11 mouse cellular contexts compared by ENCODE assay signal in the genomic region with DNA sequence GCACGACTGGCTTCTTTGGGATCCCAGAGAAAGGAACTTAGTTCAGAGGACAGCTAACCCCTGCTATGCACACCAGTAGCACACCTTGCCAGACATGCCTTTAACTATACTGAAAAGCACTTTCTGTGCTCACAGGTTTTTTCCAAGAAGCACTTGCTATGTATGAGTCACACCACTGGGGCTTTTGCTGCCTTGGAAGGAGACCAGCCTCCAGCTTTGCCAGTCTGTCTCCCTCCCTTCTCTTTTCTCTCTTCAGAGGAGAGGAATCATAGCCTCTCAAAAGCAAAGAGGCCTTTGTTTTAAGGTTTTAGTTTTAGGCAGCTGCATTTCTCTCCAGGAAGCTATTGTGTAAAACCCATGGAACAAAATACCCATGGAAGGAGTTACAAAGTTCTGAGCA. TPM values are rescaled to one million over a fixed set of nuclear protein-coding genes. Genes with fewer than 3 reads are reported as not detected.
DNase-seq lines count a peak whose midpoint lies in the region; ATAC-seq and TF ChIP-seq lines count a peak whose summit lies in the region.
"Had no signal": no experiment of that assay in that cellular context is flagged by ENCODE, and none has a peak within 500 bp of the region (broad histone marks: within the 10 kb centered on the region; RNA-seq: fewer than 3 reads in every experiment).

No protein-coding gene starts in this region.

- peak; percentile 46 to 65 for DNase-seq in adrenal gland, adult (ENCODE audit: inconsistent age in 2 of 2, low spot score in 1 of 2)
- no peak for DNase-seq in adrenal gland, adult 18-20 months (ENCODE audit: low spot score in 2 of 2)
- peak; percentile 21 to 39 for DNase-seq in heart, adult 2 months
- DNase-seq in heart, postnatal 25 days (ENCODE audit: low spot score), result no peak
- DNase-seq in lung, postnatal 0 days (ENCODE audit: low spot score), result peak; percentile 78
- DNase-seq in lung, postnatal 10 days, result no peak
- peak; percentile 68 to 76 for DNase-seq in right cerebral cortex, postnatal 10 days (ENCODE audit: low spot score in 2 of 2)
- no peak for DNase-seq in kidney, adult 11 months

- no peak overlapping the region for H3K9ac ChIP-seq in heart, adult 2 months (ENCODE audit: low read depth, low read length)
- H3K9ac ChIP-seq in lung, postnatal 0 days (replicated peaks; ENCODE audit: low read depth), result no peak overlapping the region
- H3K9ac ChIP-seq: hindbrain, embryonic 13.5 days; liver, embryonic 14.5 days; midbrain, embryonic 12.5 days had no signal

- no peaks in the 10 kb centered on the region for H3K4me1 ChIP-seq in heart, adult 2 months (ENCODE audit: control insufficient read depth, insufficient read depth, low read length)
- H3K4me1 ChIP-seq in lung, postnatal 0 days (ENCODE audit: insufficient read depth, low read depth, low read length), result no peaks in the 10 kb centered on the region

- no peak for TF ChIP-seq POLR2A in heart, adult 2 months (IDR thresholded peaks at IDR 0.05; ENCODE audit: insufficient read depth, low read depth, low read length)

- no peak overlapping the region for H3K4me2 ChIP-seq in lung, postnatal 0 days (replicated peaks; ENCODE audit: low read depth, low read length)
- H3K4me2 ChIP-seq: hindbrain, embryonic 13.5 days; midbrain, embryonic 12.5 days had no signal

- H3K4me3 ChIP-seq in heart, adult 2 months, result no peak overlapping the region
- no peak overlapping the region for H3K4me3 ChIP-seq in lung, postnatal 0 days (ENCODE audit: low read depth, low read length)
- H3K4me3 ChIP-seq: hindbrain, embryonic 13.5 days; midbrain, embryonic 12.5 days had no signal

- no peak for TF ChIP-seq CTCF in heart, adult 2 months (IDR thresholded peaks at IDR 0.05)
- TF ChIP-seq CTCF in lung, postnatal 0 days (IDR thresholded peaks at IDR 0.05), result no peak

- H3K36me3 ChIP-seq in heart, adult 2 months (ENCODE audit: control insufficient read depth, insufficient read depth, low read length), result no peaks in the 10 kb centered on the region
- H3K36me3 ChIP-seq in lung, postnatal 0 days (ENCODE audit: insufficient read depth, low read length), result no peaks in the 10 kb centered on the region
- H3K36me3 ChIP-seq: midbrain, embryonic 12.5 days had no signal

- H3K27ac ChIP-seq in heart, adult 2 months, result no peak overlapping the region
- no peak overlapping the region for H3K27ac ChIP-seq in lung, postnatal 0 days (ENCODE audit: low read length)
- H3K27ac ChIP-seq: hindbrain, embryonic 13.5 days; liver, embryonic 14.5 days; midbrain, embryonic 12.5 days had no signal

- intact Hi-C loops in heart, adult 2 months (cut with DNase I), result no loop called here
- intact Hi-C loops in heart, postnatal 25 days (cut with DNase I), result no loop called here

- 62% methylated on average over 1 of the region's 1 CpGs for WGBS in heart, adult 2 months
- 44% methylated on average over 1 of the region's 1 CpGs for WGBS in lung, postnatal 0 days

- H3K9me3 ChIP-seq in lung, postnatal 0 days (ENCODE audit: low read length), result no peaks in the 10 kb centered on the region
- H3K9me3 ChIP-seq: hindbrain, embryonic 13.5 days; midbrain, embryonic 12.5 days had no signal

- no peak for TF ChIP-seq EP300 in heart, adult 2 months (IDR thresholded peaks at IDR 0.05; ENCODE audit: insufficient read depth, low read depth, low read length)
- TF ChIP-seq EP300 in lung, postnatal 0 days (IDR thresholded peaks at IDR 0.05), result no peak

- H3K27me3 ChIP-seq in heart, adult 2 months (ENCODE audit: control insufficient read depth, insufficient read depth, low read length), result no peaks in the 10 kb centered on the region
- H3K27me3 ChIP-seq in lung, postnatal 0 days (replicated peaks; ENCODE audit: insufficient read depth, low read length), result no peaks in the 10 kb centered on the region
- H3K27me3 ChIP-seq: hindbrain, embryonic 13.5 days; midbrain, embryonic 12.5 days had no signal

- peak; percentile 81 for ATAC-seq in lung, postnatal 0 days

- H3K79me2 ChIP-seq in heart, adult 2 months (replicated peaks; ENCODE audit: control insufficient read depth, insufficient read depth, low read length), result no peaks in the 10 kb centered on the region

RNA-seq across cellular contexts. Expression of a gene that starts 11.5 kb away (rescaled TPM):
- 10 to 100 TPM; 35.1 to 85.9 TPM for total RNA-seq in adrenal gland, adult 18-20 months (2021)
- total RNA-seq in heart, adult 2 months (2021), result 10 to 100 TPM; 42.9 to 64.1 TPM
- 95.2 and 122 TPM in 2 replicates for polyA plus RNA-seq in heart, adult 2 months (2012; rRNA removed)
- total RNA-seq in heart, postnatal 25 days (2021), result 10 to 100 TPM; 55.0 to 57.4 TPM
- polyA plus RNA-seq in lung, postnatal 0 days (2015; fragmentation: Nextera tagmentation; extraction: Ambion mirVana), result 152 and 167 TPM in 2 replicates

RNA-seq across cellular contexts. Expression of a gene that starts 29.0 kb away (rescaled TPM):
- total RNA-seq in adrenal gland, adult 18-20 months (2021), result 10 to 100 TPM; 81.0 to 98.3 TPM
- total RNA-seq in heart, adult 2 months (2021), result 10 to 100 TPM; 32.5 to 35.3 TPM
- 29.8 and 43.3 TPM in 2 replicates for polyA plus RNA-seq in heart, adult 2 months (2012; rRNA removed)
- total RNA-seq in heart, postnatal 25 days (2021), result 10 to 100 TPM; 34.8 to 39.7 TPM
- 55.3 and 70.4 TPM in 2 replicates for polyA plus RNA-seq in lung, postnatal 0 days (2015; fragmentation: Nextera tagmentation; extraction: Ambion mirVana)

Comparison
In these comparisons a context has a peak if more than half of its experiments do, and no peak if none do; other contexts are left out.
1. DNase-seq: peak in adrenal gland, adult (2 of 2), heart, adult 2 months (2 of 2), lung, postnatal 0 days (single experiment) and right cerebral cortex, postnatal 10 days (2 of 2); none in adrenal gland, adult 18-20 months (0 of 2), heart, postnatal 25 days (single experiment), lung, postnatal 10 days (single experiment) and kidney, adult 11 months (single experiment).